Mouse (Mus musculus) liver, postnatal 0 days (tissue): ENCODE measurements at regions not wholly inside any gene's neighbourhood (a gene's known extent, or its start where the extent isn't known, plus 50 kb on each side); places are given as distances from the start of the nearest gene placed in this dataset.

ENCODE experiments used
- CTCF ChIP-seq: sonication (generic); IDR thresholded peaks from 2 replicates; pipeline ENCODE4 v1.5.1; 2016; ENCODE audit warnings: antibody characterized with exemption, low read depth
- EP300 ChIP-seq: IDR thresholded peaks from 2 replicates; pipeline ENCODE4 v1.6.1; 2016; ENCODE audit warnings: antibody characterized with exemption, low read depth, mild to moderate bottlenecking

- TF ChIP-seq CTCF (no peak), EP300 (0 out of 2 replicates have a peak, but pooled peaks have one; percentile 10)
Measured at GRCm38 (mm10) chr2:8770636-8771035, 1110.4 kb upstream of the 4930412O13Rik start.
